ENCODE assay signal across 17 mouse cellular contexts in the genomic region with DNA sequence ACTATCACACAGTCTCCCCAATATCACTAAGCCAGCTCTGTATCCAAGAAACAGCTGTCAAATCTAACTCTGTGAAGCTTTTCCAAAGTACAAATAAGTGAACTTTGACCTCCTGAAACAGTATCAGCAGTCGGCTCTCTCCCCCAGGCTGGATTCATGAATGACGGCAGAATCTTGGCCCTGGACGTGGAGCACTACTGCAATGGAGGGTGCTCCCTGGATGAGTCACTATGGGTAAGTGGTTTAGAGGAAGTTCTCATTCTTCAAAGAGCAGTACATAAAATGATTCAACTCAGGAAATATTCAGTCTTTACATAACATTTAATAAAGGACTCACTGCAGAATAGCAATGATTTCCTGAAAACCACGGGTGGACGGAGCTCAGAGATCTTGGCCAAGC. TPM values are rescaled to one million over a fixed set of nuclear protein-coding genes. Genes with fewer than 3 reads are reported as not detected.
"Had no signal": no experiment of that assay in that cellular context is flagged by ENCODE, and none has a peak within 500 bp of the region (broad histone marks: within the 10 kb centered on the region; RNA-seq: fewer than 3 reads in every experiment).

No protein-coding gene starts in this region.

- H3K27me3 ChIP-seq: liver, embryonic 12.5 days; lung, embryonic 15.5 days; megakaryocyte, embryonic 14.5 days; midbrain, embryonic 13.5 days; midbrain, embryonic 15.5 days; neural tube, embryonic 12.5 days had no signal

- DNase-seq: lung, adult 2 months; lung, postnatal 10 days; right cerebral cortex, postnatal 14 days; right cerebral cortex, postnatal 4 days; spleen, adult 18-20 months; thymus, adult 2 months; thymus, postnatal 25 days; thymus, postnatal 4 days had no signal

- H3K36me3 ChIP-seq: liver, embryonic 12.5 days; lung, embryonic 15.5 days; midbrain, embryonic 13.5 days; midbrain, embryonic 15.5 days; neural tube, embryonic 12.5 days had no signal

- H3K4me2 ChIP-seq: liver, embryonic 12.5 days; lung, embryonic 15.5 days; midbrain, embryonic 11.5 days; midbrain, embryonic 13.5 days; midbrain, embryonic 15.5 days; neural tube, embryonic 12.5 days had no signal

- H3K4me3 ChIP-seq: liver, embryonic 12.5 days; lung, embryonic 15.5 days; megakaryocyte, embryonic 14.5 days; midbrain, embryonic 13.5 days; midbrain, embryonic 15.5 days; neural tube, embryonic 12.5 days had no signal

- H3K9me3 ChIP-seq: liver, embryonic 12.5 days; lung, embryonic 15.5 days; midbrain, embryonic 13.5 days; midbrain, embryonic 15.5 days; neural tube, embryonic 12.5 days had no signal

- H3K27ac ChIP-seq: liver, embryonic 12.5 days; liver, embryonic 14.5 days; lung, embryonic 15.5 days; macrophage; midbrain, embryonic 13.5 days; midbrain, embryonic 15.5 days; neural tube, embryonic 12.5 days had no signal

- ATAC-seq: liver, embryonic 12.5 days; midbrain, embryonic 13.5 days; midbrain, embryonic 15.5 days had no signal

- H3K9ac ChIP-seq: liver, embryonic 12.5 days; liver, embryonic 14.5 days; lung, embryonic 15.5 days; midbrain, embryonic 13.5 days; midbrain, embryonic 15.5 days; neural tube, embryonic 12.5 days had no signal

- H3K4me1 ChIP-seq: liver, embryonic 12.5 days; lung, embryonic 15.5 days; megakaryocyte, embryonic 14.5 days; midbrain, embryonic 13.5 days; midbrain, embryonic 15.5 days; neural tube, embryonic 12.5 days had no signal

RNA-seq across cellular contexts. Expression of a gene that starts 31.6 kb away (rescaled TPM):
- polyA plus RNA-seq: liver, embryonic 12.5 days; macrophage had no signal
